Mouse (Mus musculus): ENCODE results near the gene 1110065P20Rik.

The 1110065P20Rik gene

DNA sequence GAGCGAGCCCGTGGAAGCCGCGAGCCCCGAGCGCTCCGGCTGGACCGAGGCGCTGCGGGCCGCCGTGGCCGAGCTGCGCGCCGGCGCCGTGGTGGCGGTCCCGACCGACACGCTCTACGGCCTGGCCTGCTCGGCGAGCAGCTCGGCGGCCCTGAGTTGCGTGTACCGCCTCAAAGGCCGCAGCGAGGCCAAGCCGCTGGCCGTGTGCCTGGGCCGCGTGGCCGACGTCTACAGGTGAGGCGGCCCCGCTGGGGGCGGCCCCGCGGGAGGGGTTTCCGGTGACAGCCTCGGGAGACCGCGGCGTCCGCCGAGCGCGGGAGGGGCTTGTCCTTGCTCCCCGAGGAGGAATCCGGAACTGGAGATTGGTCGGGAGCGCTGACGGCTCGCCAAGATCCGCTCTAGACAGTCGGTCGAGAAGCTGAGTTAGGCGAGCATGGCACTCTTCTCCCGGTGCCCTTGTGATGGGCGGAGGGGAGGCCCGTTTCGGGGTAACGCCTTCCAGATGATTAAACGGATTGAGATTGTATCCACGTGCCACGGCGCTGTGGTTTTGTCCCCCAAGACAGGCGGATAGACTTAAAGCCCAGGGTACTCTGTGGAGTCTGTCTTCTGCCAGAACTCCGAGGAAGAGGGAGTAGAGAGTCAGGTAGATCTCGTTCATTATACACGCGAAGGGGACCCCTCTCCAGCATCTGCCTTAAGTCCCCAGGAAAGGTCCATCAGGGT lies at the start of gene 1110065P20Rik:
TSS of gene 1110065P20Rik (minus strand) at position 264 of the 726 bp plus-strand sequence.
- DNase-seq (ENCODE audit: inconsistent ontology term), result peak; percentile 80

DNA sequence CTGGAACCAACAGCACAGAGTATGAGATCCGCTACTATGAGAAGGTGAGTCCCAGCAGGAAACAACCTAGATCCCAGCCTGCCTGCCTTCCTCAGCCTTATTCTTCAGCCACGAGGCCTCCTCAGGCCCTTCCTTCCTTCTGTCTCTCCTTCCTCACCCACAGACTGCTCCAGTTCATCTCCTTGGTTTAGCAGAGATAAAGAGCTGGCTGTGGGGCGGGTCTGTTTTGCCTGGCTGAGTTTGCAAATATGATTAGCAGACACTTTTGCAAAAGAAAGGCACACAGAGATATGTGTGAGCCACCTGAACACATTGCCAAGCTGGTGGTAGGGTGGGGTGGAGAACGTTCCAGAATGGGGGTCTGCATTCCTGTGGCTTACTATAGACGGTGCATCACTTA lies 48.9 kb upstream of the 1110065P20Rik start:
- DNase-seq (ENCODE audit: inconsistent ontology term), result no peak

- DNase-seq (ENCODE audit: inconsistent ontology term), result no peak
Observed at GRCm38 (mm10) chr4:124898428-124898827, 47.4 kb upstream of the 1110065P20Rik start.

DNA sequence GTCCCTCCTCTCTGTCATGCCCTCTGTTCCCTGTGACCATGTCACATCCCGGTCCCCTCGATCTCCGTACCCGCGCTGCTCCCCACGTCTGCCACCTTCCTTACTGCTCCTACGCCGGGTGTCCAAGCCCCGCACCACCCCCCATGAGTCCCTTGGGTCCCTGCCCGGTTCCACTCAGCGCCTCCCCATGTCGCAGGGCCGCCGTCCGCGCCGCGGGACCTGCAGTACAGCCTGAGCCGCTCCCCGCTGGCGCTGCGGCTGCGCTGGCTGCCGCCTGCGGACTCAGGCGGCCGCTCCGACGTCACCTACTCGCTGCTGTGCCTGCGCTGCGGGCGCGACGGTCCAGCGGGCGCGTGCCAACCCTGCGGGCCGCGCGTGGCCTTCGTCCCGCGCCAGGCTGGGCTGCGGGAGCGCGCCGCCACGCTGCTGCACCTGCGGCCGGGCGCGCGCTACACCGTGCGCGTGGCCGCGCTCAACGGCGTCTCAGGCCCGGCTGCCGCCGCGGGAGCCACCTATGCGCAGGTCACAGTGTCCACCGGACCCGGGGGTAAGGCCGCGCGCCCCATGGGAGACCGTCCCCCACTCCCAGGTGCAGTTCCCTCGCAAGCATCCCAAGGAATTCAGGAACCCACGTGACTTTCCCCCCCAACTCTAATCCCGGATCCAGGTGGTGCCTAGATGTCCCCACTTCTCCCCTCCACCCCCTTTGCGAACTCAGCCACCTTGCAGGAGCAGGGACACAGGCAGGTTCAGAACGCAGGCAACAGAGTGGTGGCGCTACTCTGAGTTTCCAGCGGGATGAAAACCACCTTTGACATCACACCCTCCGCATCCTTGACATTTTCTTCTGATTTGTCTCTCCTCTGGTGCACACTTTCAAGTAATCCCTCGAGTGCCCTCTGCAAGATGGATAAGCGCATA lies 43.8 kb upstream of the 1110065P20Rik start:
- DNase-seq (ENCODE audit: inconsistent ontology term), result no peak

- DNase-seq (ENCODE audit: inconsistent ontology term), result no peak
Observed at GRCm38 (mm10) chr4:124893769-124894168, 42.8 kb upstream of the 1110065P20Rik start.

DNA sequence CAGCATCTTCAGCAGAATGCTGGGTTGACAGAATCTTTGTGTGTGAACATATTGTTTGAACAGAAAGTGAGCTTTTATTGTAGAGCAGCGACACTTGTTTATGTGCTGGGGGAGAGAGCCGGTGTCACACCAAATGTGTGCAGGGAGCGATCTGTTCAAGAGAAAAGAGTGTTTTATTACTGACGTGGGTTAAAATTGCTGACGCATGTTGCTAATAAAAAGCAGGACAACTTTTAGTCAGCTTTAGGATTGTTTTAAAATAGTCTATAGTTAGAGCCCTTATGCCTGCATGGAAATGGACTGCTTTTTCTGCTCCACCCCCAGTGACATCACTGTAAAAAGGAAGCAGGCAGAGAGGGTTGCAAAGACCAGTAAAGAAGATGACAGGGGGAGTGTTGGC lies 39.8 kb upstream of the 1110065P20Rik start:
- no peak for DNase-seq (ENCODE audit: inconsistent ontology term)

DNA sequence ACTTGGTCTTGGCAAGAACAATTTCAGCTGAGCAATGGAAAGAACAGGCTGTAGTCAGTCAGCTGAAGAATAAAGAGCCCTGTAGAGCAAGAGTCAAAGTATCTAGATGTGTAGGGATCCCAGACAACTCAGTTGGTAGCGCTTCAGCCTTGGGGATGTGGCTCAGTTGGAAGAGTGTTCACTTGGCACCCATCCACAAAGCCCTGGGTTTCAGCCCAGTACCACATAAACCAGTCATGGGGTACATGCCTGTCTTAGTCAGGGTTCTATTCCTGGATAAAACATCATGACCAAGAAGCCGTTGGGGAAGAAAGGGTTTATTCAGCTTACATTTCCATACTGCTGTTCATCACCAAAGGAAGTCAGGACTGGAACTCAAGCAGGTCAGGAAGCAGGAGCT lies 38.9 kb upstream of the 1110065P20Rik start:
- no peak for DNase-seq (ENCODE audit: inconsistent ontology term)

GRCm38 (mm10) chr4:124888702-124889101 lies 37.7 kb upstream of the 1110065P20Rik start:
- DNase-seq (ENCODE audit: inconsistent ontology term), result no peak

GRCm38 (mm10) chr4:124882151-124882729 lies 31.2 kb upstream of the 1110065P20Rik start:
- peak; percentile 52 for DNase-seq (ENCODE audit: inconsistent ontology term)

GRCm38 (mm10) chr4:124881341-124881908 lies 30.4 kb upstream of the 1110065P20Rik start:
- DNase-seq (ENCODE audit: inconsistent ontology term), result no peak

DNA sequence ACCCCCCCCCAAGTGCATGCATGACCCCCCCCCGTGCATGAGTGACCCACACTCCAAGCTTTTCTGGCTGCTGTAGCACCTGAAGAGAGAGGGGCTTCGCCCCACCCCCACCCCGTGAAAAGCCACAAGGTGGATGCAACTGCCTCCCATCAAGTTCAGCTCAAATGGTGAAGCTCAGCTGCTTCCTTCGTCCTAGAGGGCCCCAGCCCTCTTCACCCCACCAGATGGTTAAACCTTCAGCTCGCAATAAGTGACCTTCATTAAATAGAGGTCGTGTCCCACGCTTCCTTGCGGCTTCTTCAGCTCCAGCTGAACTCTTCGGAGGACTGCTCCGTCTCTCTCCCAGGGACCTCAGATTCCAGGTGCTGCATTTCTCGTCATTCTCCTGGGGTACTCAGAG lies 29.6 kb upstream of the 1110065P20Rik start, which contains the start of gene Epha10:
TSS of gene Epha10 (plus strand) at position 301 of the 400 bp plus-strand sequence.
- no peak for DNase-seq (ENCODE audit: inconsistent ontology term)

- DNase-seq (ENCODE audit: inconsistent ontology term), result no peak
Observed at GRCm38 (mm10) chr4:124872719-124873118, 21.7 kb upstream of the 1110065P20Rik start.

GRCm38 (mm10) chr4:124861283-124862188 lies 10.5 kb upstream of the 1110065P20Rik start, which contains the start of gene Maneal:
Maneal (minus strand) TSS chr4:124862171.
- no peak for DNase-seq (ENCODE audit: inconsistent ontology term)

DNA sequence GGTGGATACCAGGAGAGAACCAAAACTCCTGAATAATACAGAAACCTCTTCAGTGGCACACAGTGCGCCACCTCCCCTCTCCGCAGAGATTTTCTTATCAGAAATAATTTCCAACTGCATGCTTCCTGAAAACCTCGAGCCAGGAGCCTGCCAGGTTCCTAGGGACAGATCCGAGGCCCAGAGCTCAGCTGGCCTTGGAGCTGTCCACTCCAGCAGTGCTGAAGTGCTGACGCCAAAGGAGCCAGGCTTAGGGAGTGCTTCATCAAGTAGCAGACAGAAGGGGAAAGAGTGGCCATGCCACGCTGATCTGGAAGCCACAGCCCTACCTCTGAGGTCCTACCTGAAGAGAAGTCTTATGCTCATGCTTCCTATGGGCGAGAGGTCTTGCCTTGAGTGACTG lies 9.4 kb upstream of the 1110065P20Rik start:
- DNase-seq (ENCODE audit: inconsistent ontology term), result peak; percentile 58

DNA sequence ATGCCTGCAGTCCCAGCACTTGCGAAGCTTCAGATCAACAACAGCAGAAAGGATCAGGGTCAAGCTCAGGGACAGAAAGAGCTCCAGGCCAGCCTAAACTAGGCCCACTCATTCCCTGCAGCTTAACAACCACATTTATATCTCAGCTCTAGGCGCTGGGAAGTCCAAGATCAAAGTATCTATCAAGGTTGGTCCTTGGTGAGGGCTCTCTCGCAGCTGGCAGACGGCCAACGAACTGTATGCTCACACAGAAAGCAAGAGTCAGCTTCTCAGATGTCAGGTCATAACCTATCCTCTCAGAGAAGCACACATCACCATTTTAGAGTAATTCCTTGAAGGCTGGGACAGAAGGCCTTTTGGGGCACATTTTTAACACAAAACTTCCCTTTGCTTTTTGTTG lies 7.4 kb upstream of the 1110065P20Rik start:
- no peak for DNase-seq (ENCODE audit: inconsistent ontology term)

DNA sequence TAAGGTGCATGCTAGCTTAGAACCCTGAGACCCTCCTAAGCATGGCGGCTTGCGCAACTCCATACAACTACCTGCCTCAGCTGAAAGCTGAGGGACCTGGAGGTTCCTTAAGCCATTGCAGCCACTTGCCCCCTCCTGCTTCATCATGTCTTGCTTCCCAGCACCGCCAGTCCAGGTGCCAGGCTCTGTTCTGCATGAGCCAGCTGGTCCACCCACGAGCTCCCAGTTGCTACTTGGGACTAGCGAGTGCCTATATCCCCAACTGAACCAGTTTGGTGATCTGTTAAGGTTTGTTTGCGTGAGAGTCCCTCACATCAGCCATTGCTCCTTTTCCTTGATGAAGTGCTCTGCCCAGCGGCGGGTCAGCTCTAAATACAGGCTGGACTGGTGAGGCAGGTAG lies 5.3 kb upstream of the 1110065P20Rik start:
- no peak for DNase-seq (ENCODE audit: inconsistent ontology term)

GRCm38 (mm10) chr4:124850261-124850913 lies 609 bp downstream of the 1110065P20Rik start, which contains the start of gene Yrdc:
Yrdc (plus strand) TSS chr4:124850679.
- peak; percentile 97 for DNase-seq (ENCODE audit: inconsistent ontology term)

- peak; percentile 77 for DNase-seq (ENCODE audit: inconsistent ontology term)
Observed at GRCm38 (mm10) chr4:124849631-124850260, 1.2 kb downstream of the 1110065P20Rik start.

GRCm38 (mm10) chr4:124847573-124847972 lies 3.4 kb downstream of the 1110065P20Rik start:
- DNase-seq (ENCODE audit: inconsistent ontology term), result peak; percentile 89

GRCm38 (mm10) chr4:124843493-124843892 lies 7.5 kb downstream of the 1110065P20Rik start:
- peak; percentile 14 for DNase-seq (ENCODE audit: inconsistent ontology term)

Measured in Muller cell, postnatal 12 days (primary cell).